Mouse (Mus musculus) colon, adult 2 months (tissue): Measurements from ENCODE around the gene Acvr1b. TPM values are rescaled to one million over a fixed set of nuclear protein-coding genes. Genes with fewer than 3 reads are reported as not detected.

Source experiments
- polyA plus RNA-seq: library from polyadenylated mRNA; depleted of rRNA; stranded (reverse); fragments of >200 nt; gene quantifications from 2 replicates; pipeline ENCODE4 v1.2.3, GENCODE M21; 2012; rRNA removed

The Acvr1b gene
- polyA plus RNA-seq = 65.2 and 84.6 TPM in 2 replicates

DNA sequence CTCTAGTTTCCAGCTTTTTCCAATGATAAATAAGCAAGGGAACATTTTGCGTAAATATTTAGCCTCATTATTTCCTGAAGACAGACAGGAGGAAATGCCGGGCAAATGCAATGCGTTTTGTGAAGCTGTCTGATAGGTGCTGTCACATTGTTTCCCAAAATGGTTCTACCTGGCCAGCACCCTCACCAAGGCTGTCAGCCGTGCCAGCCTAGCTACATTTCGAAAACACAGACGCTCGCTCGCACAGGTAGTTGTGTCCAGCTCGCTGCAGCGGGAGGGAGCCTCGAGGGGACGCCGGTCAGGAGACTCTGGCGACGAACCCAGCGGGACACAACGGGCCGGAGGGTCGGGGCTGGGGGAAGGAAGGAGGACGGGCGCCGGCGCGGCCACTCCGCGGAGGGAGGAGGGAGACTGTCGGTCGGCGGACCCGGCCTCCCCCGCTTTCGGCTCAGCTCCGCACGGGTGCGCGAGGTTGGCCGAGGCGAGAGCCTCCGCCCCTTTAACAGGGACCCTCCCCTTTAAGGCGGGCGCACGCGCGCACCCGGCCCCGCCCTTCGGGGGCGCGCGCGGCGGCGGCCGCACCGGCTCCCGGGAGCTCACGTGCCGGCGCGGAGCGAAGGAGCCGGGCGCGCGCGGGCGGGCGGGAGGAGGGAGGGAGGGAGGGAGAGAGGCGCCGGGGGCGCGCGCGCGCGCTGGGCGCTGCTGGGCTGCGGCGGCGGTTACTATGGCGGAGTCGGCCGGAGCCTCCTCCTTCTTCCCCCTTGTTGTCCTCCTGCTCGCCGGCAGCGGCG, at the start of gene Acvr1b:
Gene Acvr1b, plus strand, starts transcription at position 647 of the 791 bp plus-strand sequence.

DNA sequence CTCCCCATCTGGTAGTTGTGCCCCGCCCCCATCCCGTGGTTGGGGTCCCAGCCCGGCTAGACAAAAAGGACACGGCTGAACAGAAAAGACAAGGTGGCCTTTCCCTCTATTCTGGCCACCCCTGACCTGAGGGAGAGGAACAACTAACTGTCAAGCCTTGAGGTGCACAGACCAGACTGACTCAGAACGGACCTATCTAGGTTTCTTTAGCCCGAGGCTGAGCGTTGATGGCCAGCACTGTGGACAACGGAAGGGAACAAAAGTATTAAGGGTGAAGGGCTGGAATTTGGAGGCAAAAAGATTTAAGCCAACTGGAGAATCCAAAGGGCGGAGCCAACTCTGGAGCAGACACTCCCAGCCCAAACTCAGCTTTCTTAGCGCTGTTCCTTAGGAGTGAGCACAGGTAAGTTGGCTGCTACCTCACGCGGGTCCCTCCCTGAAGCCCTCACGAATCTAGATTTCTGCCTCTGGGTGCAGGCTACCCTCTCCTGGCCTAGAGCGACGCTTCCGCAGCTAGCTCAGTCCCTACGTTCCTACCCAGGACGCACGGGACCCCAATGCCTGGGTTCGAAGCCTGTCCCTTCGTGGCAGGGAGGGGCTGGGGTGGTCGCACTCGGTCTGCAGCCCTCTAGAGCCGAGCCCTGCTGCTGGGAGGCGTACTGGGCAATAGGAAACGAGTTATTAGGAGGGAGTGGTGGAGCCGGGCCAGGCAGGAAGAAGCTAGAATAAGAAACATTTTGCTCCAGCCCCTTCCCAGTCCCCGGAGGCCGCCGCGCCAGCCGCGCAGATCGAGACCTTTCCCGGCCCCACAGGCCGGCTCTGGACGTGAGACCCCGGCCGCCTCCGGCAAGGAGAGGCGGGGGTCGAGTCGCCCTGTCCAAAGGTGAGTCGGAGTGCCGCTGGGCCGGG, 45.4 kb upstream of the Acvr1b start, which contains the start of gene Acvrl1:
Gene Acvrl1, plus strand, starts transcription at position 342 of the 909 bp plus-strand sequence.

DNA sequence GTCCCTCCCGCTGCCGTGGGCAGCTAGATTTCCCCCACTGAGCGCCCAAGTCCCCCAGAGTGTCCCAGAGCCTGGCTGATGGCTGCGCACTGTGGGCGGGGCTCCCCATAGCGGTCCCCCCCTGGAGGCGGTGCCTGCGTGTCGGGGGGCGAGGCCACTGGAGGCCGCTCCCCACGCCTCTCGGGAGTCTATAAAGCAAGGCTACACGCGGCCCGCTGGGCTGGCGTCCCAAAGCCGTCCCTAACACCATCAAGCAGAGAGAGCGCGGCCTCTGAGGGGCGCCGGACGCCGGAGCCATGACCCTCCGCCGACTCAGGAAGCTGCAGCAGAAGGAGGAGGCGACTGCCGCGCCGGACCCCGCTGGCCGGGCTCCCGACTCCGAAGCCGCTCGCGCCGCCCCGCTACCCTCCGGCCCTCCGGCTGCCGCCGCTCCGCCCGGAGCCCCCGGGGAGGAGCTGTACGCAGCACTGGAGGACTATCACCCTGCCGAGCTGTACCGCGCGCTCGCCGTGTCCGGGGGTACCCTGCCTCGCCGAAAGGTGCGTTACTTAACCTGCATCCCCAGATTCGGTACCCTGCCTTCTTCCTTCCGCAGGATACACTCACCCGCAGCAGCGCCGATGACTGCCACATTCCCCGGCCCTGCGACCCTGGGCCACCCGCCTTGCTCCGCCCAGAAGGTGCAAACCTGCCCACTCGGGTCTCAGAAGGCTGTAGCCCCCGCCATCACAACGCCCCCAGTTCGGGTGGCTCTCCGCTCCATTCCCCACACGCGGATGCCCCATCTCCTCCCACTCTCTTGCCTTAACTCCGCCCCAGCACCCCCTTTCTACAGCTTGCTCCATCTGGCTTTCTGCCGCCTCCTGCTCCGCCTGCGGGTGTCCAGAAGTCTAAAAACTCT, 50.4 kb downstream of the Acvr1b start, which contains the start of gene Grasp:
Gene Grasp, plus strand, starts transcription at position 183 of the 901 bp plus-strand sequence.

DNA sequence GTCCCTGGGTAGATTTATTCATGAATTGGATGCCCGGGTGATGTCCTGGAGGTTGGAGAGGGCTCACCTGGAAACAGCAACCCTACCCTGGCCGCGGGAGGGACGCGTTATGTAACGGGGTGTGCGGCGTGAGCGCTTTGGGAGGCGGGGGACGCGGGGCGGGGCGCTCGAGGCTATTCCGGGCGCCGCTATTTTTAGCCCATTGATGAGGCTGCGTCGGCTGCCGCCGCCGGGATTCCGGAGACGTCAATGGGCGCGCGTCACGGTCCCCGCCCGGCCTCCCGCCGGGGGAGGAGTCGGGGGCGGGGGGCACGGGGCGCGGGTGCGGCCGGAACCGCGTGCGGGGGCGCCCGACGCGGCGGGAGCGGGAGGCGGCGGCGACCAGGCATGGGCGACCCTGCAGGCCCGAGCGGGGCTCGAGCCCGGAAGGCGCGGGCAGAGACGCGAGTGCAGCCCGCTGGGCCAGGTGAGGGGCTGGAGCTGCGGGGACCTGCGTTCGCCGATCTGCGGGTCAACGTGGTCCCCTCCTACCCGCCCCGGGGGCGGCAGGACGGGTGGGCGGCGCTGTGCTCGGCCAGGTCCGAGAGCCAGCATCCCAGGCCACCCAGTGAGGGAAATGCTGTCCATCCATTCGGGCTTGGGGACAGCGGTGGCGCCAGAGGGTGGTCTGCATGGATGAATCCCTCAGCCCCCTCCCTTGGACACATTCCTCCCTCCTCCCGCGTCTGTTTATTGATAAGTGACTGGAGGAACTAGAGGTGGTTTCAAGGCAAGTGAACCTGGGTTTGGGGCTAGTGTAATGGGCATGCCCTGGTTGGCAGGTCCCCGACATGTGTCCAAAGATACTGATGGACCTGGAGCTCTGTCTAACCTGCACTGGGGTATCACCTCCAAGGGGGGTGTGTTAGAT, 80.3 kb downstream of the Acvr1b start, which contains the start of gene Nr4a1:
Gene Nr4a1, plus strand, starts transcription at position 384 of the 910 bp plus-strand sequence.

Other genes starting within 250 kb of the Acvr1b start
- gene Gm47841, start 126.7 kb upstream of the Acvr1b start, polyA plus RNA-seq = 0.17 and 0.21 TPM in 2 replicates
- 6.1 and 6.3 TPM in 2 replicates for gene Fignl2, start 95.5 kb upstream of the Acvr1b start, polyA plus RNA-seq
- gene Ankrd33, start 58.3 kb upstream of the Acvr1b start, polyA plus RNA-seq = not detected in 2 replicates
- gene Acvrl1, start 45.5 kb upstream of the Acvr1b start, polyA plus RNA-seq = 44.8 and 47.9 TPM in 2 replicates
- 11.3 and 14.6 TPM in 2 replicates for gene Grasp, start 50.1 kb downstream of the Acvr1b start, polyA plus RNA-seq
- 17.2 and 17.8 TPM in 2 replicates for gene Nr4a1, start 80.2 kb downstream of the Acvr1b start, polyA plus RNA-seq
- gene Atg101, start 110.2 kb downstream of the Acvr1b start, polyA plus RNA-seq = 58.0 and 64.1 TPM in 2 replicates
- 0.28 and 0.51 TPM in 2 replicates for gene 6030408B16Rik, start 119.1 kb downstream of the Acvr1b start, polyA plus RNA-seq
- gene Krt80, start 196.1 kb downstream of the Acvr1b start, polyA plus RNA-seq = 2.5 and 2.9 TPM in 2 replicates
- gene Krt7, start 237.0 kb downstream of the Acvr1b start, polyA plus RNA-seq = 71.1 and 72.9 TPM in 2 replicates